Mouse (Mus musculus) layer of hippocampus, adult 9-10 months (tissue): ENCODE measurements around the gene Fpgs.

Experiments used
- DNase-seq: peaks from one replicate; pipeline ENCODE4 v3.0.0; 2022; ENCODE audit warnings: low spot score

Gene Fpgs

GRCm38 (mm10) chr2:32724832-32725790 lies 21.2 kb upstream of the Fpgs start:
- DNase-seq: no peak

- DNase-seq: no peak
Observed at GRCm38 (mm10) chr2:32724149-32724548, 20.2 kb upstream of the Fpgs start.

GRCm38 (mm10) chr2:32722581-32722980 lies 18.6 kb upstream of the Fpgs start:
- DNase-seq: no peak

GRCm38 (mm10) chr2:32722046-32722445 lies 18.1 kb upstream of the Fpgs start:
- no peak for DNase-seq

- DNase-seq: no peak
Observed at GRCm38 (mm10) chr2:32720681-32721229, 16.8 kb upstream of the Fpgs start, which contains the start of gene Sh2d3c. Gene Sh2d3c, plus strand, starts transcription at chr2:32721055.

- DNase-seq: no peak
Observed at GRCm38 (mm10) chr2:32720053-32720452, 16.1 kb upstream of the Fpgs start.

GRCm38 (mm10) chr2:32718761-32719160 lies 14.8 kb upstream of the Fpgs start:
- no peak for DNase-seq

- DNase-seq: no peak
Observed at GRCm38 (mm10) chr2:32714987-32715425, 11.1 kb upstream of the Fpgs start.

- no peak for DNase-seq
Observed at GRCm38 (mm10) chr2:32714117-32714986, 10.4 kb upstream of the Fpgs start.

GRCm38 (mm10) chr2:32712934-32713817 lies 9.2 kb upstream of the Fpgs start, which contains the start of gene Cdk9:
Gene Cdk9, minus strand, starts transcription at chr2:32713076.
- DNase-seq: peak; percentile 94

- peak; percentile 83 for DNase-seq
Observed at GRCm38 (mm10) chr2:32712586-32712933, 8.6 kb upstream of the Fpgs start.

- DNase-seq: no peak
Observed at GRCm38 (mm10) chr2:32712108-32712551, 8.2 kb upstream of the Fpgs start.

GRCm38 (mm10) chr2:32711301-32712056 lies 7.5 kb upstream of the Fpgs start:
- DNase-seq: no peak

- no peak for DNase-seq
Observed at GRCm38 (mm10) chr2:32710425-32710824, 6.5 kb upstream of the Fpgs start.

GRCm38 (mm10) chr2:32709521-32710137 lies 5.7 kb upstream of the Fpgs start:
- DNase-seq: no peak

- DNase-seq: no peak
Observed at GRCm38 (mm10) chr2:32708643-32709042, 4.7 kb upstream of the Fpgs start.

- no peak for DNase-seq
Observed at GRCm38 (mm10) chr2:32706971-32707370, 3.0 kb upstream of the Fpgs start.

GRCm38 (mm10) chr2:32705018-32705417 lies 1.1 kb upstream of the Fpgs start:
- no peak for DNase-seq

GRCm38 (mm10) chr2:32703046-32703445 lies 899 bp downstream of the Fpgs start:
- no peak for DNase-seq
